Mouse (Mus musculus): Measurements from ENCODE around the gene Jph2.

DNA sequence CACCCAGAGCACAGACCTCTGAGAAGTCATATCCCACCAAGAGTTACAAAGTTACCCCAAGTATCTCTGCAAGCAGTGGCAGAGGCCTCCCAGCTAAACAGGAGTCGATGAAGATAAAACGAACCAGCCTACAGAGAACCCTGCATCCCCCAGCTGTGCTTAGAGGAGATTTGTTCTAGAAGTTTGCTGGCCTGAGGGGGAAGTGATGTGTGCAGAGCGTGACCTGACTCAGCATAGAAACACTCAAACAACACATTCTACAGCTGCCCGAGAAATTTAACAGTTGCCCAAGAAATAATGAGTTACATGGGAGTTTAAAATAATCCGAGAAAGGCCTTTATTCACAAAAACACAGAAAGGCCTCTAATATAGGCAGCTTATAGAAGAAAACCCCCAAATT, 39.1 kb downstream of the Jph2 start:
- TF ChIP-seq CTCF (IDR thresholded peaks at IDR 0.05; ENCODE audit: borderline replicate concordance, control insufficient read depth, extremely low read depth, insufficient read depth, low read length, poor library complexity) (no peak), POLR2A (IDR thresholded peaks at IDR 0.05; ENCODE audit: control insufficient read depth, extremely low read depth, insufficient read depth, low read length, poor library complexity) (no peak)
